Mouse (Mus musculus): ENCODE results near the gene Syne3. TPM values are rescaled to one million over a fixed set of nuclear protein-coding genes. Genes with fewer than 3 reads are reported as not detected.

Gene Syne3
- polyA plus RNA-seq, 1 experiment from 2014 or later: 0.38 TPM

DNA sequence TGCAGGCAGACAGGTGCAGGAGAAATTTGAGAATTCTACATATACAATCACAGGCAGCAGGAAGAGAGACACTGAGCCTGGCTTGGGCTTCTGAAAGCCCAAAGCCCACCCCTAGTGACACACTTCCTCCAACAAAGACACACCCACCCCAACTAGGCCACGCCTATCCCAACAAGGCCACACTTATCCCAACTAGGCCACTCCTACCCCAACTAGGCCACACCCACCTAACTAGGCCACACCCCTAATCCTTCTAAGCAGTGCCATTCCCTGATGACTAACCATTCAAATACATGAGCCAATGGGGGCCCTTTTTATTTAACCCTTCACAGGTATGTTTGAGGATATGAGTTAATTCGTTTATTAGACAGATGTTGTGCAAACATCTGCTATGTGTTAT, 102.5 kb downstream of the Syne3 start:
- H3K4me2 ChIP-seq (ENCODE audit: low read length): no peak overlapping the region
- ATAC-seq: no peak
- H3K4me3 ChIP-seq (ENCODE audit: low read length): no peak overlapping the region
- H3K27ac ChIP-seq (ENCODE audit: low read depth, low read length): no peak overlapping the region
- 90% methylated on average over 2 of the region's 2 CpGs for WGBS
- peaks cover 6% of the 10 kb centered on the region for H3K4me1 ChIP-seq (ENCODE audit: control insufficient read depth, insufficient read depth, low read depth, low read length)
- no peaks in the 10 kb centered on the region for H3K36me3 ChIP-seq (ENCODE audit: control insufficient read depth, insufficient read depth, low read length)
- H3K27me3 ChIP-seq (replicated peaks; ENCODE audit: control insufficient read depth, insufficient read depth, low read length): no peaks in the 10 kb centered on the region
- H3K9ac ChIP-seq (ENCODE audit: low read depth, low read length): no peak overlapping the region
- H3K9me3 ChIP-seq (ENCODE audit: control insufficient read depth, low read length): no peaks in the 10 kb centered on the region

DNA sequence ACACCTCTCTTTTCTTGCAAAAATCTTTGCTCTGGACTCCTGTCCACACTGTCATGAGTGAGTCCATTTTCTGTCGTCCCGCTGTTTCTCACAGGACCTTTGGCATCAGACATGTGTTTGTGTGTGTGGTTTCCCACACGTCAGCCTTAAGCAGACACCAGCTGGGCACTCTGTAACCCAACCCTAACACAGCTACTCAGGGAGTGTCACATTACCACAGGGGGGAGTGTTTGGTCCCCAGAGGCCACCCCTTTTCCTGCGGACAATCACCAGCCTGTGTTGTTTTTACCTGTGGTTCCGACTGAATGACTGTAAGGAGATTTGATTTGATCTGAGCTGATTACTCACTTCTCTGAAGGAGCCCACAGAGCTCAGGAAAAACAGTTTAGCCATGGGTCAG, 105.5 kb downstream of the Syne3 start:
- WGBS: 41% methylated on average over 5 of the region's 5 CpGs
- no peak overlapping the region for H3K4me3 ChIP-seq (ENCODE audit: low read length)
- H3K27me3 ChIP-seq (replicated peaks; ENCODE audit: control insufficient read depth, insufficient read depth, low read length): no peaks in the 10 kb centered on the region
- ATAC-seq: no peak
- no peak overlapping the region for H3K4me2 ChIP-seq (ENCODE audit: low read length)
- no peaks in the 10 kb centered on the region for H3K36me3 ChIP-seq (ENCODE audit: control insufficient read depth, insufficient read depth, low read length)
- H3K9ac ChIP-seq (ENCODE audit: low read depth, low read length): no peak overlapping the region; the same call in 1 of the 2 replicates
- H3K9me3 ChIP-seq (ENCODE audit: control insufficient read depth, low read length): no peaks in the 10 kb centered on the region
- no peak overlapping the region for H3K27ac ChIP-seq (ENCODE audit: low read depth, low read length)
- peaks cover 14% of the 10 kb centered on the region for H3K4me1 ChIP-seq (ENCODE audit: control insufficient read depth, insufficient read depth, low read depth, low read length)

GRCm38 (mm10) chr12:104902392-104903053, 107.1 kb downstream of the Syne3 start:
- WGBS: 80% methylated on average over 13 of the region's 13 CpGs
- no peak for ATAC-seq
- H3K9me3 ChIP-seq (ENCODE audit: control insufficient read depth, low read length): no peaks in the 10 kb centered on the region
- no peaks in the 10 kb centered on the region for H3K36me3 ChIP-seq (ENCODE audit: control insufficient read depth, insufficient read depth, low read length)
- no peaks in the 10 kb centered on the region for H3K27me3 ChIP-seq (replicated peaks; ENCODE audit: control insufficient read depth, insufficient read depth, low read length)
- no peak overlapping the region for H3K4me2 ChIP-seq (ENCODE audit: low read length)
- no peak overlapping the region for H3K27ac ChIP-seq (ENCODE audit: low read depth, low read length)
- no peak overlapping the region for H3K4me3 ChIP-seq (ENCODE audit: low read length)
- H3K9ac ChIP-seq (ENCODE audit: low read depth, low read length): no peak overlapping the region
- H3K4me1 ChIP-seq (ENCODE audit: control insufficient read depth, insufficient read depth, low read depth, low read length): peaks cover 7% of the 10 kb centered on the region

GRCm38 (mm10) chr12:104901320-104901719, 108.3 kb downstream of the Syne3 start:
- peaks cover 12% of the 10 kb centered on the region for H3K4me1 ChIP-seq (ENCODE audit: control insufficient read depth, insufficient read depth, low read depth, low read length)
- H3K4me3 ChIP-seq (ENCODE audit: low read length): no peak overlapping the region
- peak overlapping the region; percentile 19; the same call in 1 of the 2 replicates for H3K27ac ChIP-seq (ENCODE audit: low read depth, low read length)
- H3K36me3 ChIP-seq (ENCODE audit: control insufficient read depth, insufficient read depth, low read length): no peaks in the 10 kb centered on the region
- H3K27me3 ChIP-seq (replicated peaks; ENCODE audit: control insufficient read depth, insufficient read depth, low read length): no peaks in the 10 kb centered on the region
- no peak overlapping the region for H3K4me2 ChIP-seq (ENCODE audit: low read length)
- H3K9ac ChIP-seq (ENCODE audit: low read depth, low read length): 0 out of 2 replicates have a peak overlapping the region, but pooled peaks have one; percentile 9
- no peaks in the 10 kb centered on the region for H3K9me3 ChIP-seq (ENCODE audit: control insufficient read depth, low read length)
- 34% methylated on average over 8 of the region's 8 CpGs for whole genome bisulfite sequencing
- peak; percentile 34 for ATAC-seq

- 44% methylated on average over 3 of the region's 3 CpGs for WGBS
- Histone ChIP-seq H3K4me1 (ENCODE audit: control insufficient read depth, insufficient read depth, low read depth, low read length) (peaks cover 12% of the 10 kb centered on the region), H3K9ac (ENCODE audit: low read depth, low read length) (no peak overlapping the region), H3K36me3 (ENCODE audit: control insufficient read depth, insufficient read depth, low read length) (no peaks in the 10 kb centered on the region), H3K27me3 (replicated peaks; ENCODE audit: control insufficient read depth, insufficient read depth, low read length) (no peaks in the 10 kb centered on the region), H3K27ac (ENCODE audit: low read depth, low read length) (no peak overlapping the region), H3K4me2 (ENCODE audit: low read length) (no peak overlapping the region), H3K4me3 (ENCODE audit: low read length) (no peak overlapping the region), H3K9me3 (ENCODE audit: control insufficient read depth, low read length) (no peaks in the 10 kb centered on the region)
- peak; percentile 22; the same call in 1 of the 2 replicates for ATAC-seq
Observed at GRCm38 (mm10) chr12:104899835-104900234, 109.8 kb downstream of the Syne3 start.

DNA sequence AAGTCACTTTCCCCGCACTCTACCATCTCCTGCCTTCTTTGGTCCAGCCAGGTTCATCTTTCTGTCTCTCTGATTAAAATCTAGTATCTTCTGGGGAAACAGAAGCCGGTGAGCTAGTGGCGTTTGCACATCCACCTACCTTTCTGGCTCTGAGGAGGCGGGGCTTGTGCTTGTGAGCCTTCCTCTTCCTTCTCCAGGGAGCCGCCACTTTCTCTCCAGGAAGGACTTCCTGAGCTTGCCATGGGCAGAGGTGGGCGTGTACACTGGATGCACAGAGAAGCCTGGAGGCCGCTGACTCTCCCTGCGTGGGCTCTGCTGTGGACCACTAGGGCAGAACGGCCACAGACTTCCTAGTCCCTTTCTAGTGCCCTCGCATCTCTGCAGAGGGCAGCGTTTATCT, 110.4 kb downstream of the Syne3 start:
- WGBS: 71% methylated on average over 11 of the region's 11 CpGs
- no peak overlapping the region for H3K4me2 ChIP-seq (ENCODE audit: low read length)
- H3K4me3 ChIP-seq (ENCODE audit: low read length): no peak overlapping the region
- H3K4me1 ChIP-seq (ENCODE audit: control insufficient read depth, insufficient read depth, low read depth, low read length): peaks cover 12% of the 10 kb centered on the region
- H3K27me3 ChIP-seq (replicated peaks; ENCODE audit: control insufficient read depth, insufficient read depth, low read length): no peaks in the 10 kb centered on the region
- no peaks in the 10 kb centered on the region for H3K36me3 ChIP-seq (ENCODE audit: control insufficient read depth, insufficient read depth, low read length)
- no peak overlapping the region for H3K27ac ChIP-seq (ENCODE audit: low read depth, low read length)
- no peak for ATAC-seq
- no peaks in the 10 kb centered on the region for H3K9me3 ChIP-seq (ENCODE audit: control insufficient read depth, low read length)
- no peak overlapping the region for H3K9ac ChIP-seq (ENCODE audit: low read depth, low read length)

GRCm38 (mm10) chr12:104898718-104899117, 110.9 kb downstream of the Syne3 start:
- peaks cover 12% of the 10 kb centered on the region for H3K4me1 ChIP-seq (ENCODE audit: control insufficient read depth, insufficient read depth, low read depth, low read length)
- H3K27me3 ChIP-seq (replicated peaks; ENCODE audit: control insufficient read depth, insufficient read depth, low read length): no peaks in the 10 kb centered on the region
- no peaks in the 10 kb centered on the region for H3K36me3 ChIP-seq (ENCODE audit: control insufficient read depth, insufficient read depth, low read length)
- H3K4me3 ChIP-seq (ENCODE audit: low read length): no peak overlapping the region
- 71% methylated on average over 9 of the region's 9 CpGs for WGBS
- H3K9me3 ChIP-seq (ENCODE audit: control insufficient read depth, low read length): no peaks in the 10 kb centered on the region
- no peak overlapping the region for H3K4me2 ChIP-seq (ENCODE audit: low read length)
- no peak for ATAC-seq
- no peak overlapping the region for H3K27ac ChIP-seq (ENCODE audit: low read depth, low read length)
- H3K9ac ChIP-seq (ENCODE audit: low read depth, low read length): no peak overlapping the region

DNA sequence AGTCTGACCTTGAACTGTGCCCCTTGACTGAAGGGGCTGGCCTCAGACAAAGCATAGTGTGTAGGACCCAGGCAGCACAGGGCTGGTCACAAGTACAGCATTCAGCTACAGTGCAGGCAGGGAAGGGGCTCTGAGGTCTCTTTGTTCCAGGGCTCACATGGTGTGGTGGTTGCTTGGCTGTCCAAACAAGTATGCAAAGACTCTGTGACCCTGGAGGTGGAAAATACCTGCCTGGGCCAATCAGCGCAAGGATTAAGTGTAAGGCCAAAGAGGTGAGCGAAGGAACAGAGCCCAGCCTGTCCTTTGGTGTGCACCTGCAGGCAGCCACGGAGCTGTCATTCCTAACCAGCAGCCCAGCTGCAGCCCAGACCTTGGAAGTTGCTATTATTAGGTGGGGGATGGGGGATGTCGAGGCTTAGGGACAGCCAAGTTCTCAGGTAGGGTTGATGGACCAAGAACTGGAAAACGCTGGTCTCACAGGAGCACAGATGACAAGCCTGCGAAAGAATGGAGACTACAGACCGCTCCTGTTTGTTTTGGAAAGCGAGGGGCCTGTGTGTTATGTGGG, 112.5 kb downstream of the Syne3 start:
- peak; percentile 54 for ATAC-seq
- H3K9me3 ChIP-seq (ENCODE audit: control insufficient read depth, low read length): no peaks in the 10 kb centered on the region
- no peak overlapping the region for H3K4me3 ChIP-seq (ENCODE audit: low read length)
- 67% methylated on average over 8 of the region's 8 CpGs for WGBS
- H3K4me1 ChIP-seq (ENCODE audit: control insufficient read depth, insufficient read depth, low read depth, low read length): peaks cover 12% of the 10 kb centered on the region
- no peaks in the 10 kb centered on the region for H3K36me3 ChIP-seq (ENCODE audit: control insufficient read depth, insufficient read depth, low read length)
- H3K27me3 ChIP-seq (replicated peaks; ENCODE audit: control insufficient read depth, insufficient read depth, low read length): no peaks in the 10 kb centered on the region
- H3K27ac ChIP-seq (ENCODE audit: low read depth, low read length): peak overlapping the region; percentile 34; the same call in 1 of the 2 replicates
- H3K4me2 ChIP-seq (ENCODE audit: low read length): no peak overlapping the region
- H3K9ac ChIP-seq (ENCODE audit: low read depth, low read length): no peak overlapping the region

GRCm38 (mm10) chr12:104896640-104897039, 113.0 kb downstream of the Syne3 start:
- Histone ChIP-seq H3K9ac (ENCODE audit: low read depth, low read length) (no peak overlapping the region), H3K27me3 (replicated peaks; ENCODE audit: control insufficient read depth, insufficient read depth, low read length) (no peaks in the 10 kb centered on the region), H3K36me3 (ENCODE audit: control insufficient read depth, insufficient read depth, low read length) (no peaks in the 10 kb centered on the region), H3K4me1 (ENCODE audit: control insufficient read depth, insufficient read depth, low read depth, low read length) (peaks cover 12% of the 10 kb centered on the region), H3K9me3 (ENCODE audit: control insufficient read depth, low read length) (no peaks in the 10 kb centered on the region), H3K27ac (ENCODE audit: low read depth, low read length) (peak overlapping the region; percentile 34; the same call in 1 of the 2 replicates), H3K4me2 (ENCODE audit: low read length) (no peak overlapping the region), H3K4me3 (ENCODE audit: low read length) (no peak overlapping the region)
- ATAC-seq: peak; percentile 67
- WGBS: 40% methylated on average over 16 of the region's 16 CpGs

Measured in hindbrain, embryonic 16.5 days (tissue).